Mouse (Mus musculus) adrenal gland (tissue): ENCODE measurements around the gene Igsf21.

Source experiments
- intact Hi-C: fragments of 180-260 bp; cut with DNase I; formaldehyde crosslinking; loops from one replicate; pipeline ENCODE4 v1.15.1; 2025

Gene Igsf21

DNA sequence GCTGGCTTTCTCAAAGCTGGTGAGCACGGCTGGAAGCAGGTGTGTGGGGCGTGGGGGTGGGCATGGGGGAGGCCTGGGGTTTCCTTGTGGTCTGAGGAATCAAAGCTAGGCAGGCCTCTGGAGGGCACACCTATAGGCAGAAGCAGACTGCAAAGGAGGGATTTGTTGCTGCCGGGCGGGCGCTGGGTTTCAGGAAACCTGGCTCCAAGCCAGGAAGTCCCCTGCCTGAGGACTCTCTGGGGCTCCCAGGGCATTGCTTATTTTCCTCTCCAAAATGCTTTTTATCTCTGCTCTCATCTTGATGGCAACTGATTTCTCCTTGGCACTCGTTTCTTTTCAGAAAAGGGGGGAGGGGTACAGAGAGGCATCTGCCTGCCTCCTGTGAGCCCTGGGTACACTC, 141.8 kb downstream of the Igsf21 start:
- intact Hi-C loops = loop anchor here (5.0 kb wide), 1 partner anchor 227 kb away; no protein-coding TSS in a partner anchor

DNA sequence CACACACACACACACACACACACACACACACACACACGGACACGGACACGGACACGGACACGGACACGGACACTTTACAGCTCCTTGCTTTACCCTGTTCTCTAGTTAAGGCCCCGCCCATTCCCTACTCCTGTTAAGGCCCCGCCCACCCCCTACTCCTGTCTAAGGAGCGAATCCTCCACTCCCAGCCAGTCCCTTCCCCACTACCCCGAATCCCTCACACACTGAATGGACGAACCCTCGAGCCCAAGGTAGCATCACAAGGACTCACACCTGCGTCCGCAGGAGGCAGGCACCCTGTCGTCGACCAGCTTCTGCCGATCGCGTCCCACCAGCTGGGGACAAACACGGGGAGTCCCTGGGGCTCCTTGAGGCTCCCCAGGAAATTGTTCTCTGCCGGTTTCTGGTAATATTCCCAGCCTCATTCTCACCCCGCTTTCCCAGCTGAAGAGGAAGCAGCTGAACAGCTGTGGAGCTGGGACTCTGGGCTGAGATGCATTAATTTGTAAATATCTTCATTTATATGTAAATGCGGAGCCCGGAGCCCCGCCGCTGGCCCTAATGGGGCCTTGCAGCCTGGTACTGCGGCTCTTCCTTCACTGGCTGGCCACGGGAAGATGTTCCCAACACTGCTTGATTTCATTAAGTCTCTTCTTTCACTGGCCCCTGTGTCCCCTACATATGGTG, 143.1 kb downstream of the Igsf21 start:
- intact Hi-C loops = loop anchor here (5.0 kb wide), 1 partner anchor 226 kb away; no protein-coding TSS in a partner anchor

DNA sequence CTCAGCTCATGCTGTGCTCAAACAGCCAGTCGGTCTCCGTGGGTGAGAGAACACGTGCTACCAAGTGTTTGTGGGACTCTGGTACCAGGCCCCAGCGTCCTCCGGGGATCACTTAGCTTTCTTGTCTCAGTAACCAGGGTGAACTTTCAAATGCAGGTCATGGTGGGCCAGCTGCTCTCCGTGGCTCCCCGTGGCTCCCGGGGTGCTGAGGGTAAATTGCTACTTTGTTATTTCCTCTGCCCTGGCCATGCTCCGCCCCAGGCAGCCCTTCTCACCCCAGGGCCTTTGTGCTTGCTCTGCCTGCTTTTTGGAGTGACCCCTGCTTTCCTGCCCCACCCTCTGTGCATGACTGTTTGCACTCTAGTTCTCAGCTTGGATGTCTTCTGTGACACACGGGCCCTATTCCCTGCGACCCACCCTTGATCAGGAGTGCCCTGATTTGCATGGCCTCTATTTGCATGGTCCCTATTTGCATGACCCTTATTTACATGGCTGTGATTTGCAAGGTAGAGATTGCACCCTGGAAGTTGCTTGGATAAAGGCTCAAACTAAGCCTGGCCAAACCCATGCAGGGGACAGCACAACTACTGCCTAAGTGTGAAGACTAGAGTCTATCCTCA, 143.9 kb downstream of the Igsf21 start:
- intact Hi-C loops = loop anchor here (5.0 kb wide), 1 partner anchor 225 kb away; no protein-coding TSS in a partner anchor

DNA sequence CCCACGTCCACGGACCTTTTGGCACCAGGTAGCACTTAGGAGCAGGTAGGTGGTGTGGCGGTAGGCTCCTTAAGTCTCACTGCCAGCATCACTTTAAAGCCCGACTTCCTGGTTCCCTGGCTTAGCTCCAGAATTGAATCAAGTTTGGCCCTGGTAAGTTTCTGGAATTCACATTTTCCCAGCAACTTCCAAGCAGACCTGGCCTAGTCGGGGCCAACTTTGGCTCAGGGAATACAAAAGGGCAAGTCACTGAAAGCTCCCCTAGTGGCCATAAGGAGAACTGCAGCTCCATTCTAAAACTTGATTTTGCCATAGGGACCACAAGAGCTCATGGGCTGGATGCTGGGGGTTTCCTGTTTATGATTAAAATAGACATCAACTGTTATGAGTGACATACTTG, 145.5 kb downstream of the Igsf21 start:
- intact Hi-C loops = loop anchor here (5.0 kb wide), 1 partner anchor 224 kb away; no protein-coding TSS in a partner anchor

DNA sequence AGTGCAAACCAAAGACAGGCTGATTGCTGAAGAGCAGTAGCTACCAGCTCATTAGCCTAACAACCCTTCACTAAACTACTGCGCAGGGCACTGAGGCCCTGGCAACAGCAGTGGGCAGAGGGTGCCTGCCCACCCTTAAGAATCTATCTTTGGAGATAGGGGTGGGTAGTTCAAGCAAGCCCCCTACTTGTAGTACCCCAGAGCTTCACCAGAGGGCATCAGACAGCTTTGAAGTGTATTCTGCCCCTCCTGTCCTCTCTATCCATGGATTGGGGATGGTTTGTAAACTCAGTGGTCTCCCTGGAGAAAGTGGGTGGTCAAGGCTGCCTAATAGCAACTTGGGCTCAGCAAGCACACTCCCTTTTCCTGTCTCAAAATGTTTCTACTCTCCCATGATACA, 146.4 kb downstream of the Igsf21 start:
- intact Hi-C loops = loop anchor here (5.0 kb wide), 1 partner anchor 223 kb away; no protein-coding TSS in a partner anchor

DNA sequence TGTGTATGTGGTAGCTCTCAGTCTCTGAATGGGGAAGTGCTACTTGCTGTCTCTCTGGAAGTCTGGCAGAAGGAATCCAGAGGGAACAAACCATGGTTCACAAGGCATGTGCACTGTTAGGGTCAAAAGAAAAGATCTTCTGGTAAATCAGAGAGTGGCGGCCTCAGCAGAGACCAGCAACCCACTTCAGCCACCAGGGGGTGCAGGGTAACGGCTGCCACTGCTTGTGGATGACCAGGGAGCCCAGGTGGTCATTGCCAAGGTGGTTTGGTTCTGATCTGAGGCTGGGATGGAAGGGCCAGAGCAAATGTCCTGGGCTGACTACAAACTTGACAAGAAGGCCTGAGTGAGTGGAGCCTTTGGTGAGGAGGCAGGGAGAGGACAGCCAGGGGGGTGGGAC, 150.3 kb downstream of the Igsf21 start:
- intact Hi-C loops = loop anchor here (5.0 kb wide), 1 partner anchor 64 kb away; no protein-coding TSS in a partner anchor

DNA sequence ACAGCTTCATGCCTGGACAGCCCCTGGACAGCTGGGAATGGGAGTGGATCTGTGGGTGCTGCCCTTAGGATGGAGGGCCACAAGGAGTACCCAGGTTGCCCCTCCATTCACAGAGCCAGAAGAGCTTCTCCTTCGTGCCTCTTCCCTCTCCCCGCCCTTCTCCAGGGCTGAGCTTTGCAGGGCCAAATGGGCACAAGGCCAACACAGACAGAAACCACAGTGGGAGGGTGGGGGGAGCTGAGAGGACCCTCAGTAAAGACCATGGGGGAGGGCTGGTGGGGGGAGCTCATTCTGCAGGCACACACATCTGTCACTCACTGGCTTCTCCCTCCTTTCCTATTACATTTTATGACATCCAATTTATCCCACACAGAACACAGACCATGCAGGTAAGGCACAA, 151.7 kb downstream of the Igsf21 start:
- intact Hi-C loops = loop anchor here (5.0 kb wide), 1 partner anchor 63 kb away; no protein-coding TSS in a partner anchor

DNA sequence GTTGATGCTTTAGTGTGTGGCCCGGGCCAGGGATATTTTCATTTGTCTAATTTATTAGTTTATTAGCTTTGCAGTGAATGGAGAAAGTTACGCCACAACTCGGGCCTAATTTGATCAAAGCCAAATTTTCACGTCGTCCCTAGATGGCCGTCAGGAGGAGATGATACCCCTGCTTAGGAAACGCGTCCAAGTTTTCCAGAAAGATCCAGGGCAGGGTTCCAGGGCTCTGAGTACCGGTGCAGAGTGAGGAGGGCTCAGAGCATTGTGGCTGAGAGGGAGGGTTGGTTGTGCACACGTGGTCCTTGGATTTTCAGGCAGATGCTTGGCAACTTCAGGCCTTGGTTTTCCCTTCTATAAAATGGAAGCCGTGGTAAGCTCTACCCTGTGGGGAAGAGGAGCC, 154.2 kb downstream of the Igsf21 start:
- intact Hi-C loops = no loop called here

DNA sequence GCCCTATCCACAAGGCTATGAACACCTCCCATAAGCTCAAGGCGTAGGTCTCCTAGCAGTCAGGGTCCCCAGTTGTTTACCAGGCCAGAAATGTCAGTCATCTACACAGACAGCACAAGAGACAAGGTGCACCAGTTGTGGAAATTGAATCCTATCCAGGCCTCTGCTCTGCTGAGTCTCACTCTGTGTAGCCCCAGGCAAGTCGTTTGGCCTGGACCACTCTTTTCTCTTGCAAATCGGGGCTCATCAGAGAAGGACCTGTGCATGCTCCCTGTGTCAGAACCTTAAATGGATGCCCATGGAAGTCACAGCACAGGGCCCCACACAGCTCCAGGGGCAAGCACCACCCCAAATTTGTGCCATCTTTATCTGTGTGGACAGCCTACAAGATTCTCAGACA, 154.9 kb downstream of the Igsf21 start:
- intact Hi-C loops = no loop called here

DNA sequence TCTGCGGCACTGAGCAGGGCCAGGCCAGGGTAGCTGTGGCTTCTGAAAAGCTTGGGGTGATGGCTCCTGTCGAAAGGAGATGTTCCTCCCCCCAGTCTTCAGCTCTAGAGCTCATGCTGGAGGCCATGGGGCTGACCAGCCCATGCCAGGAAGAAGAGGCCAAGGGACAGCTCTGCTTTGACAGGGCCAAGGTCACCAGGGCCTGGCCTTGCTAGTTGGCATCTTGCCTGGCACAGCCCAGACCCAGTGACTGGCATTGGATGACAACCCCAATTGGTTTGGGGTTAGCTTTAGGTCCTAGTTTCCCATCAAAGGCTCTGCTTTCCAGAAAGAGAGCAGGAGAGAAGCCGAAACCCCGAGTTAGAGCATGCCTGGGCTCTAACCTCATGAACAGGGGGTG, 156.9 kb downstream of the Igsf21 start:
- intact Hi-C loops = no loop called here

DNA sequence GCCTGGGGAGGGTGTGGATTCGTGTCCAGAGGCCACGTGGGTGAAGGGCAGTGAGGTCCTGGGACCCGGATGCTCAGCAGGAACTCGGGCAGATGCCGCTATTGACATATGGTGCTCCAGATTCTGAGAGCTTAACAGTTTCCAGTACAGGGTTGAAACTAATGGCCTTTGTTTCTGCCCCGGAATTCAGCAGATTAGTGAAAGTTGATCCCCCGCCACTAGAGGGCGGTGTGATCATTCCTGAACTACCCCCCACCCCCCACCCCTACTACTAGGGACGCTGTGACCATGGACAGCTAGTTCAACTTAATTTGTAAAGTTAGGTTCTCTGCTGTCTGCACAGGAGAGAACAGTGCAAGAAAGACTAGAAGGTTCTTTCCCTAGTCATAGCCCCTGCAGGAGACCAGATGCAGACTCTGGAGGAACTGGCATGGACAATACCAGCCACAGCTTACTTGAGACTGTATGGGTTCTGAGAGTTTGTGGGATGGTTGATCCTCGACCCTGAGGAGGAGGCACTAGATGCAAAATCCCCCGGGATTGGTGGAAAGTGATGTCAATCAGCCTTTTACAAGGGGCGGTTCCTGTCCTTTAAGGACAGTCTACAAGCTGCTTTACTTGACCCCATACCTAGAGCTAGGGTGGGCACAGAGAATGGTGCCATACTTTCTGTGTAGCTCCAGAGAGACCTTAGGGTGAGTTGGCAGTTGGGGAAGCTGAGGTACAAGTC, 157.7 kb downstream of the Igsf21 start:
- intact Hi-C loops = no loop called here

DNA sequence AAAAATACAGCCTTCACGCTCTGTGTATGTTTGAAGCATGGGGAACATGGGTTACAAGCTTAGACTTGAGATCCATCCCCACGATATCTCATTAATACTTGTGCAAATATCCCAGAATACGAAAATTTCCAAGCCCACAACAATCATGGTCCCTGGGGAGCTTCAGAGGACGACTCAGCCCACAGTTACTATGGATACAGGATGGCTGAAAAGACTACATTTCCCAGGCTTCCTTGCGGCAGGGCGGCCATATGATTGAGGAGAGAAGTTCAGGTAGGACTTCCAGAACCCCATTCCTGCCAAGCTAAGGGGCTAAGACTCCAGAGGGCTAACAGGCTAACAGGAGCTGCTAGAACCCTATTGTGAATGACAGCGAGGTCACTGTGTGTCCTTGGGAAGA, 160.4 kb downstream of the Igsf21 start:
- intact Hi-C loops = no loop called here

DNA sequence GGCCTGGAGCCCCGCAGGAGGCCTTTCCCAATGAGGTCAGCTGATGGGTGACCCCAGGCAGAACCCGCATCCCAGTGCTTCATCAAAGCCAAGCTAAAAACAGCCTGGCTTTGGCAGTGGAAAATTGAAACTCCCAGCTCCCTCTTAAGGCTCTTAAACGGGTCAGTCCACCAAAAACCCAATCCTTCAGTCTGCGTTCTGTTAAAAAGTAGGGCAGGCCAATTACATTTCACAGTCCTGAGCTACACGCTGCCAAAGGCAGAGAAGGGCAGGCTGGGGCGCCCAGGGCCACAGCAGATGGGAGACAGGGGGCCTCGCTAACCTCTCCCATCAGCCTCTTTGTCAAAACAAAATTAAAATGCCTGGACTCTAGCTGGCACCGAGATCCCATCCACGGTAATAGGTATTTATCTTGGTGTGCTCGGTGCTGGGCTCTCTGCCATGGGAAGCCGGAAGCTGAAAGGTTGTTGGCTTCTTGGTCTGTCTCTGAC, 162.0 kb downstream of the Igsf21 start:
- intact Hi-C loops = no loop called here

DNA sequence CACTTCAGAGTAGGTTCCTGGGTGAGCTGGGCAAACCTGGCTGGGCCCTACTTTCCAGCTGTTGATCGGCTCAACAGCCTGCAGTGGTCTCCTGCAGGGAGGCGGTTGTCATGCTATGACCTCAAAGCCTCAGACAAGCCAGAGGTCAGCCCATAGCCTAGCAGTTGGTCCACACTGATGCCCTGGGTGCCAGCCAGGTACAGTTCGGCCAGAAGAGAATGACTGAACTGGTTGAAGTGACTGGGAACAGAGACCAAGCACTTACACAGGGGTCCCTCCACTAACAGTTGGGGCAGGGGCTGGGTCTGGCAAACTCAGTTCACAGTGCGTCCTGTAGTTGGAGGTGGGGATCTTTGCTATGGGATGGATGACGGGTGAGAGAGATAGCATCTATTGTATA, 162.5 kb downstream of the Igsf21 start:
- intact Hi-C loops = no loop called here

DNA sequence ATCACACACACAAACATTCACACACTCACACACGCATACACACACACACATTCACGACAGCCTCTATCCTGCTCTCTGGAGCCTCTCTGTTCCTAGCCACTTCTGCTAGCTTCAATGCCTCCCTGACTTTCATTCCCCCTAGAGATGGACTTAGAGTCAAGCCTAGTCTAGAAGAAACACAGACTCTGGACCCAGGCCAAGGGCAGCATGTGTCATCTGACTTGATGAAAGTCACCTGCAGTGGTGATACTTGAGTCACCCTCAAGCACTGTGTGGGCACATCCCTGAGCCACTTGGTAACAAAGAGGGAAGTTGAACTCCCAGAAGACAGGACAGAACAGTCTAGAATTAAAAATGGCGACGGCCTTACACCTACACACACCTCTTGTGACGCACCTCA, 168.2 kb downstream of the Igsf21 start:
- intact Hi-C loops = no loop called here

DNA sequence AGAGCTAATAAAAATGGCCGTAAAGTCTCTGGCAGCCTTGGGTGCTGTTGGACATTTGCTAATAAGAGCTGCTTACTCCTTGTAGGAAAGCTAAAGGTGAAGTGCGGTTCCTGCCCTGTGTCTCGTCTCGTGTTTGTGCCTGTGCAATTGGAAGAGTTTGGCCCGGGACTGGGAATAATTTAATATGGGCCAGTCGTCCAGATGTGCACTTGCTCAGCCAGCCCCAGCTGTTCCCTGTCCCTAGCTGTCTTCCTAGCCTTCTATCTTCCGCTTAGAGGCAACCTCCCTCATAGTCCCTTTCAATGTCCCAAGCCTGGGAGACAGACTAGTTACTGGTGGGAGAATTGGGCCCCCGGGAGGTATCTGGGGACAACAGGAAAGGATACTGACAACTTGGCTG, 169.0 kb downstream of the Igsf21 start:
- intact Hi-C loops = no loop called here

DNA sequence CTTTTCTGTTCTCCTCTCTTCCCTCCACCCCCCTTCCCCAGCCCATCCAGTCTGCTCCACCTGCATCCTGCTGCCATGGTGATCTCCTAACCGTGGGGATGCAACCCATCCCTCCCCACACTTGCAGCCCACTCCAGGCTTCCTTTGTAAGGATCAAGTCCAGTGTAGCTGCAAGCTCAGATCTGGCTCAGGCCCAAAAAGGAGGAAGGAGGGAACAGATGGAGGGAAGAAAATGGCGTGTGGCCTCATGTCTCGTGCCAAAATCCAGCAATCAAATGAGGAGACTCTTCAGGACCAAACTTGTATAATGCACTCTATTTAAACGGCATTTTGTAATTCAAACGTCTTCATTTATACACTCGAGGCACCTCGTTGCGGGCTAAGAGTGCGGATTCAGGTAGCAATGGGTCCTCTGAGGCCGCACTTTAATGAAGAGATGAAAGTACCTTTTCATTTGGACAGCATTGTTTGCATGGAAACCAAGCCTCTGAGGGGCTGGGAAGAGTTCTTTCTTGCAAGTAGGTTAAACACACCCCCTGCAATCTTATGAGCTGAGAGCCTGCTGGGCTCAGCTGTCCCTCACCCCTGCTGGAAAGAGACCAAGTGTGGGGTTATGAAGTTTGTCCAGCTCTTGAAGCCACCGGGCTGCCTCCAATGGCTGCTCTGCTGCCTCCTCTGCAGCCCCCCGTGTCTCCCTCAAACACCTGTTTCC, 169.6 kb downstream of the Igsf21 start:
- intact Hi-C loops = no loop called here

DNA sequence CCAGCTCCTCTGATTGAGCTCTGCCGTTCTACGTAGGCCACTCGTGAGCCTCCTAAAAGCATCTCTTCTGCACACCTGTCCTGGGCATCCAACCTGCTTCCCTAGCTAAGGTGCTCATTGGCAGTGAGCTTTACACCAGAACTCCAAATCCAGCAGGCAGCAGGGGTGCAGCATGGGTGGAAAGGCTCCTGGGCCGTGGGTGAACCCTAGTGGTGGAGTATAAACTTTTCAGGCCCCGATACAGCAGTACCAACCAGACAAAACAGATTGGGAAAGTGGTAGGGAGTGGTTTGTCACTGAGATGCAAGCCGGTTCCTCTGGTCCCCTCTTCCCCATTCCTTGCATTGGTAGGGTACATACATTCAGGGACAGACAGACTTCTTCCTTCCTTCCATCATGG, 170.2 kb downstream of the Igsf21 start:
- intact Hi-C loops = no loop called here

DNA sequence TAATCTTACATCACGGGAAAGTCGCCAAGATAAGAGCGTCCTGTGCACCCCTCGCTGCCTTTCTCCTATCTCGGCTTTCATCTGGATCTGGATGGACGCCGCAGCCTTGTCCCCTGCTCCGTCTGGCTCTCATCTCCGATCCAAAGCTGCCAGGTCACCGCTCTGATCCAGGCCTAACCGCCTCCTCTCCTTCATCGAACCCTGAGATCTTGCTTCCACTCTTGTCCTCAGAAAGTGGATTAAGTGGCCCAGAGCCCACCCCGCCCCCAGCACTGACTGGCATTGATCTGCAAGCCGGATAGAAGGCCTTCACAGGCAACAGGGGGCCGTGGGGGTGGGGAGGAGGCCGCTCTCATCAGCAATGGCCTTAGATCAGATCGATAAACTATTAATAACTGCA, 175.5 kb downstream of the Igsf21 start:
- intact Hi-C loops = no loop called here

DNA sequence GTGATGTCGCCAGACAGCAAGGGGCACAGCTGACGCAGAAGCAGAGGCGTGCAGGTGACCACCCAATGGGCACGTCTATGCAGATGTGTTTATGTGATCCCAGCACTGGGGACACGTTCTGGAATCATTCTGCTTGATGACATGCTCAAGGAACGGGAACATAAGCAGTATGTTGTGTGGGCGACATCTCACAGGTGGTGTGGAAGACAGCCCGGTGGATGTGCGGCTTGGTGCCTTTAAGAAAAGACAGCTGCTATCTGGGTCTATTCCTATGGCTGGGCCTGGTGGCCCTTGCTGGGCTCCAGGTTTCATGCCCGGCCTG, 176.3 kb downstream of the Igsf21 start:
- intact Hi-C loops = no loop called here

DNA sequence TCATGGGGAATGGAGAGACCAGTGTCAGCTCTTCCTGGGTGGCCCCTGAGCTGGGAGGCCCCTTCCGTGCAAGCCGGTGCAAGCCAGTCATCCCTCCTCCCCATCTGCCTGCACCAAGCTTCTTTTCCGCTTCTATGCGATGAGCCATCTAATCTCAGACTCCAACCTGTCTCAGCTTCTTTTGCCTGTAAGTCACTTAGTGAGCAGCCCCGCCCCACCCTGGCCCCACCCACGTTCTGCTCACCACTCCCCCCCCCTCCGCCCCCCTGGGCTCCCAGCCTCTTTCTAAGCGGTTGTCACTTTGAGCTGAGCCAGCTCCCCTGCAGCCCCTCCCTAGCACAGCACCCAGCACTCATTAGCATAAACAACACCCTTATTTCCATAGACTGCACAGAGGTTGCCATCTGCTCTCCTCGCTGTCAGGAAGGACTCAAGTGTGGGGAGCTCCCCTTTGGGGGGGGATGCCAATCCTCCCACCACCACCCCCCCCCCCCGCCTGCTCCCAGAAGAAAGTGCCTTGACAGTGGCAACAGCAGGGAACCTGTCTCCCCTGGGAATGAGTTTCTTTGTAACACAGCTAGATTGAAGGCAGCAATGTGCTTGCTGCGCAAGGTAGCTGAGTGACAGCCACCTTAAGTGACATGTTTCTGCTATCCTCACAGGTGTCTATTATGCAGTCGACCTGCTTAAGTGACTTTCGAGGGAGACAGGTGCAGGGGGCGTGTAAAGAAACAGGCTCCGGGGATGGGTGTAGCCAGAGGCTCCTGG, 176.8 kb downstream of the Igsf21 start:
- intact Hi-C loops = no loop called here
